Mouse (Mus musculus): ENCODE results near the gene Tnpo3. TPM values are rescaled to one million over a fixed set of nuclear protein-coding genes. Genes with fewer than 3 reads are reported as not detected.
"Not testable (repeated sequence)": the region's sequence is repeated elsewhere in the genome, so short reads cannot be mapped to it uniquely, and the experiment has no call there.

The Tnpo3 gene
- total and polyA plus RNA-seq, 2 experiments from 2014 or later = 37.3 to 55.1 TPM

DNA sequence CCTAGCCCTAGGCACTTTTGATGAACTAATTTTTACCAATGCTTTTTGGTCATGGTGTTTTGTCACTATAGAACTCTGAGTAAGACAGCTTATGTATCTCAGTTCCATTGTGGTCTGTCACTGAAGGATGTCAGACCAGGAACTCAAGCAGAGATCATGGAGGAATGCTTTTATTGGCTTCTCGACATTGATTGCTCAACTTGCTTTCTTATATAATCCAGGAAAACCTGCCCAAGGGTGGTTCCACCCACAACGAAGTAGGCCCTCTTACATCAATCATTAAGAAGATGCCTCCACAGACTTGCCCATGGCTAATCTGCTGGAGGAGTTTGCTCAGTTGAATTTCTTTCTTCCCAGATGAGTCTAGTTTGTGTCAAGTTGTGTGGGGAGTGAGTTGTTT, 18.1 kb upstream of the Tnpo3 start:
- Histone ChIP-seq H3K9me3 (replicated peaks; ENCODE audit: control insufficient read depth, low read length) (no peaks in the 10 kb centered on the region), H3K9ac (replicated peaks; ENCODE audit: low read depth, low read length) (no peak overlapping the region), H3K4me3 (ENCODE audit: low read depth, low read length) (no peak overlapping the region), H3K4me2 (ENCODE audit: low read depth, low read length) (no peak overlapping the region), H3K36me3 (replicated peaks; ENCODE audit: control insufficient read depth, insufficient read depth, low read length) (no peaks in the 10 kb centered on the region), H3K27me3 (ENCODE audit: control insufficient read depth, insufficient read depth, low read length) (no peaks in the 10 kb centered on the region; the same call in 1 of the 2 replicates), H3K27ac (ENCODE audit: low read depth) (no peak overlapping the region), H3K4me1 (ENCODE audit: control insufficient read depth, insufficient read depth) (no peaks in the 10 kb centered on the region)
- DNase-seq (ENCODE audit: low spot score) = no peak
- 65% methylated on average over 2 of the region's 2 CpGs for WGBS
- ATAC-seq (ENCODE audit: insufficient read depth, low read depth) = no peak
- TF ChIP-seq CTCF (IDR thresholded peaks at IDR 0.05; ENCODE audit: low read depth) (no peak), EP300 (IDR thresholded peaks at IDR 0.05; ENCODE audit: low read depth) (no peak)

GRCm38 (mm10) chr6:29623857-29624256, 14.2 kb upstream of the Tnpo3 start:
- Histone ChIP-seq H3K36me3 (replicated peaks; ENCODE audit: control insufficient read depth, insufficient read depth, low read length) (no peaks in the 10 kb centered on the region), H3K4me1 (ENCODE audit: control insufficient read depth, insufficient read depth) (no peaks in the 10 kb centered on the region), H3K9me3 (replicated peaks; ENCODE audit: control insufficient read depth, low read length) (no peaks in the 10 kb centered on the region), H3K27ac (ENCODE audit: low read depth) (no peak overlapping the region), H3K4me2 (ENCODE audit: low read depth, low read length) (no peak overlapping the region), H3K27me3 (ENCODE audit: control insufficient read depth, insufficient read depth, low read length) (no peaks in the 10 kb centered on the region), H3K9ac (replicated peaks; ENCODE audit: low read depth, low read length) (no peak overlapping the region), H3K4me3 (ENCODE audit: low read depth, low read length) (no peak overlapping the region)
- DNase-seq (ENCODE audit: low spot score) = no peak
- 82% methylated on average over 2 of the region's 2 CpGs for WGBS
- no peak for TF ChIP-seq EP300 (IDR thresholded peaks at IDR 0.05; ENCODE audit: low read depth)
- no peak for TF ChIP-seq CTCF (IDR thresholded peaks at IDR 0.05; ENCODE audit: low read depth)
- no peak for ATAC-seq (ENCODE audit: insufficient read depth, low read depth)

DNA sequence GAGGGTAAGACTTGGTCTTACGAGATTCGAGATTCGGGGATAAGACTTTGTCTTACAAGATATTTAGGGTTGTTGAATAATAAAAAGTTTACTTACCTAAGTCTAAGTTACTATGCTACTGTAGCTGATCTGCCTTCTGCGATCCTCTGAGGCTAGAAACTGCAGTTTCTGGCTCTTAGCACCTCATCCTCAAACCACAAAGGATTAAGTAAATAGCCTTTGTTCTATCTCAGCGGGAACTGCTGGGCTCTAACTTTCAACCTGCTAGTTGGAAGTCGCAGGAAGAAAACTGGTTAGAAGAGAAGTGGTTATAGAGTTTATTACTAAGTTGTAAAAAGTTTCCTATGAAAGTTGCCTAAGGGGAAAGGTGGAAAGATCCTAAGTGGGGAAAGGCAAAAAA, 12.6 kb upstream of the Tnpo3 start:
- Histone ChIP-seq H3K27me3 (ENCODE audit: control insufficient read depth, insufficient read depth, low read length) (no peaks in the 10 kb centered on the region), H3K27ac (ENCODE audit: low read depth) (no peak overlapping the region), H3K4me3 (ENCODE audit: low read depth, low read length) (no peak overlapping the region), H3K9me3 (replicated peaks; ENCODE audit: control insufficient read depth, low read length) (no peaks in the 10 kb centered on the region), H3K9ac (replicated peaks; ENCODE audit: low read depth, low read length) (no peak overlapping the region), H3K4me2 (ENCODE audit: low read depth, low read length) (no peak overlapping the region), H3K36me3 (replicated peaks; ENCODE audit: control insufficient read depth, insufficient read depth, low read length) (no peaks in the 10 kb centered on the region), H3K4me1 (ENCODE audit: control insufficient read depth, insufficient read depth) (no peaks in the 10 kb centered on the region)
- DNase-seq (ENCODE audit: low spot score) (no peak), ATAC-seq (ENCODE audit: insufficient read depth, low read depth) (no peak)
- WGBS = 43% methylated on average over 6 of the region's 6 CpGs
- TF ChIP-seq EP300 (IDR thresholded peaks at IDR 0.05; ENCODE audit: low read depth) = no peak
- no peak for TF ChIP-seq CTCF (IDR thresholded peaks at IDR 0.05; ENCODE audit: low read depth)

- peak overlapping the region; percentile 15; the same call in 1 of the 2 replicates for H3K4me2 ChIP-seq (ENCODE audit: low read depth, low read length)
- ATAC-seq (ENCODE audit: insufficient read depth, low read depth) = no peak
- no peak for TF ChIP-seq CTCF (IDR thresholded peaks at IDR 0.05; ENCODE audit: low read depth)
- no peak for TF ChIP-seq EP300 (IDR thresholded peaks at IDR 0.05; ENCODE audit: low read depth)
- H3K9ac ChIP-seq (replicated peaks; ENCODE audit: low read depth, low read length) = no peak overlapping the region
- H3K4me1 ChIP-seq (ENCODE audit: control insufficient read depth, insufficient read depth) = no peaks in the 10 kb centered on the region
- H3K36me3 ChIP-seq (replicated peaks; ENCODE audit: control insufficient read depth, insufficient read depth, low read length) = no peaks in the 10 kb centered on the region
- H3K4me3 ChIP-seq (ENCODE audit: low read depth, low read length) = no peak overlapping the region
- H3K27me3 ChIP-seq (ENCODE audit: control insufficient read depth, insufficient read depth, low read length) = 0 out of 2 replicates have a peak, but pooled peaks cover 8% of the 10 kb centered on the region
- H3K27ac ChIP-seq (ENCODE audit: low read depth) = no peak overlapping the region
- 47% methylated on average over 17 of the region's 17 CpGs for WGBS
- no peaks in the 10 kb centered on the region for H3K9me3 ChIP-seq (replicated peaks; ENCODE audit: control insufficient read depth, low read length)
- no peak for DNase-seq (ENCODE audit: low spot score)
Measured at GRCm38 (mm10) chr6:29620840-29621543, 11.3 kb upstream of the Tnpo3 start.

- H3K27me3 ChIP-seq (ENCODE audit: control insufficient read depth, insufficient read depth, low read length) = 0 out of 2 replicates have a peak, but pooled peaks cover 8% of the 10 kb centered on the region
- TF ChIP-seq EP300 (IDR thresholded peaks at IDR 0.05; ENCODE audit: low read depth) (no peak), CTCF (IDR thresholded peaks at IDR 0.05; ENCODE audit: low read depth) (no peak)
- H3K4me3 ChIP-seq (ENCODE audit: low read depth, low read length) = no peak overlapping the region
- no peak overlapping the region for H3K4me2 ChIP-seq (ENCODE audit: low read depth, low read length)
- no peaks in the 10 kb centered on the region for H3K9me3 ChIP-seq (replicated peaks; ENCODE audit: control insufficient read depth, low read length)
- H3K36me3 ChIP-seq (replicated peaks; ENCODE audit: control insufficient read depth, insufficient read depth, low read length) = no peaks in the 10 kb centered on the region
- 32% methylated on average over 3 of the region's 3 CpGs for WGBS
- ATAC-seq (ENCODE audit: insufficient read depth, low read depth) (no peak), DNase-seq (ENCODE audit: low spot score) (no peak)
- no peaks in the 10 kb centered on the region for H3K4me1 ChIP-seq (ENCODE audit: control insufficient read depth, insufficient read depth)
- no peak overlapping the region for H3K27ac ChIP-seq (ENCODE audit: low read depth)
- no peak overlapping the region for H3K9ac ChIP-seq (replicated peaks; ENCODE audit: low read depth, low read length)
Measured at GRCm38 (mm10) chr6:29620176-29620575, 10.5 kb upstream of the Tnpo3 start.

GRCm38 (mm10) chr6:29610020-29610640, 443 bp upstream of the Tnpo3 start:
- ATAC-seq (ENCODE audit: insufficient read depth, low read depth); DNase-seq (ENCODE audit: low spot score); H3K27me3 ChIP-seq (ENCODE audit: control insufficient read depth, insufficient read depth, low read length); H3K9me3 ChIP-seq (replicated peaks; ENCODE audit: control insufficient read depth, low read length); H3K36me3 ChIP-seq (replicated peaks; ENCODE audit: control insufficient read depth, insufficient read depth, low read length): not testable (repeated sequence)
- peaks cover 13% of the 10 kb centered on the region; the same call in 1 of the 2 replicates for H3K4me1 ChIP-seq (ENCODE audit: control insufficient read depth, insufficient read depth)
- H3K4me3 ChIP-seq (ENCODE audit: low read depth, low read length) = peak overlapping the region; percentile 97
- 14% methylated on average over 13 of the region's 13 CpGs for WGBS
- H3K27ac ChIP-seq (ENCODE audit: low read depth) = peak overlapping the region; percentile 91
- H3K4me2 ChIP-seq (ENCODE audit: low read depth, low read length) = peak overlapping the region; percentile 72
- H3K9ac ChIP-seq (replicated peaks; ENCODE audit: low read depth, low read length) = peak overlapping the region; percentile 92

Measured in heart, postnatal 0 days (tissue).